17 mouse cellular contexts compared by ENCODE assay signal in genomic region chr1:186224231-186224630, GRCm38 (mm10).
DNase-seq lines count a peak whose midpoint lies in the region; ATAC-seq and TF ChIP-seq lines count a peak whose summit lies in the region.
"Had no signal": no experiment of that assay in that cellular context is flagged by ENCODE, and none has a peak within 500 bp of the region (broad histone marks: within the 10 kb centered on the region; RNA-seq: fewer than 3 reads in every experiment).

No protein-coding gene starts in this region.

- H3K9me3 ChIP-seq in hindbrain, embryonic 12.5 days (replicated peaks): no peaks in the 10 kb centered on the region
- no peaks in the 10 kb centered on the region for H3K9me3 ChIP-seq in hindbrain, embryonic 16.5 days (ENCODE audit: control insufficient read depth, low read length)
- H3K9me3 ChIP-seq in lung, embryonic 16.5 days (ENCODE audit: control insufficient read depth, low read length): 0 out of 2 replicates have a peak, but pooled peaks cover 3% of the 10 kb centered on the region
- H3K9me3 ChIP-seq in stomach, embryonic 16.5 days (replicated peaks; ENCODE audit: control insufficient read depth, low read length): no peaks in the 10 kb centered on the region
- H3K9me3 ChIP-seq: neural tube, embryonic 12.5 days had no signal

- H3K36me3 ChIP-seq in hindbrain, embryonic 12.5 days: no peaks in the 10 kb centered on the region
- no peaks in the 10 kb centered on the region for H3K36me3 ChIP-seq in hindbrain, embryonic 16.5 days (ENCODE audit: control insufficient read depth, insufficient read depth, low read length)
- H3K36me3 ChIP-seq in lung, embryonic 16.5 days (ENCODE audit: control insufficient read depth, insufficient read depth, low read length): no peaks in the 10 kb centered on the region
- H3K36me3 ChIP-seq in stomach, embryonic 16.5 days (ENCODE audit: control insufficient read depth, insufficient read depth, low read length): no peaks in the 10 kb centered on the region
- H3K36me3 ChIP-seq: neural tube, embryonic 12.5 days had no signal

- no peak overlapping the region for H3K4me2 ChIP-seq in hindbrain, embryonic 12.5 days (replicated peaks)
- H3K4me2 ChIP-seq in hindbrain, embryonic 16.5 days (ENCODE audit: low read length): no peak overlapping the region
- H3K4me2 ChIP-seq in lung, embryonic 16.5 days (ENCODE audit: low read depth, low read length): no peak overlapping the region
- H3K4me2 ChIP-seq in stomach, embryonic 16.5 days (ENCODE audit: low read depth, low read length): no peak overlapping the region
- H3K4me2 ChIP-seq: neural tube, embryonic 12.5 days had no signal

- no peak overlapping the region for H3K9ac ChIP-seq in hindbrain, embryonic 12.5 days
- no peak overlapping the region for H3K9ac ChIP-seq in hindbrain, embryonic 16.5 days (ENCODE audit: low read depth, low read length)
- H3K9ac ChIP-seq in lung, embryonic 16.5 days (ENCODE audit: low read length): no peak overlapping the region
- no peak overlapping the region for H3K9ac ChIP-seq in stomach, embryonic 16.5 days (ENCODE audit: low read length)
- H3K9ac ChIP-seq: liver, postnatal 0 days; neural tube, embryonic 12.5 days had no signal

- 61% methylated on average over 5 of the region's 5 CpGs for whole genome bisulfite sequencing in hindbrain, embryonic 12.5 days
- WGBS in hindbrain, embryonic 16.5 days: 66% methylated on average over 5 of the region's 5 CpGs
- WGBS in lung, embryonic 16.5 days: 17% methylated on average over 5 of the region's 5 CpGs
- 40% methylated on average over 5 of the region's 5 CpGs for WGBS in lung, adult 2 months
- WGBS in stomach, embryonic 16.5 days: 45% methylated on average over 5 of the region's 5 CpGs

- no peak for TF ChIP-seq POLR2A in lung, adult 2 months (IDR thresholded peaks at IDR 0.05; ENCODE audit: borderline replicate concordance, extremely low read depth, low read depth, low read length)

- ATAC-seq in hindbrain, embryonic 12.5 days (ENCODE audit: low FRiP score): no peak
- no peak for ATAC-seq in hindbrain, embryonic 16.5 days
- ATAC-seq in lung, embryonic 16.5 days (ENCODE audit: low read depth): no peak
- no peak for ATAC-seq in stomach, embryonic 16.5 days (ENCODE audit: insufficient read depth, low FRiP score)
- ATAC-seq: inflammation-experienced regulatory T-cells, adult 6 months; liver, postnatal 0 days had no signal

- peak overlapping the region; percentile 14; the same call in 1 of the 2 replicates for H3K27ac ChIP-seq in hindbrain, embryonic 12.5 days
- no peak overlapping the region for H3K27ac ChIP-seq in hindbrain, embryonic 16.5 days (ENCODE audit: low read depth, low read length)
- H3K27ac ChIP-seq in lung, embryonic 16.5 days (ENCODE audit: low read length): peak overlapping the region; percentile 39
- H3K27ac ChIP-seq in stomach, embryonic 16.5 days (ENCODE audit: low read length): peak overlapping the region; percentile 29
- H3K27ac ChIP-seq: neural tube, embryonic 12.5 days had no signal

- 0 out of 2 replicates have a peak, but pooled peaks cover 2% of the 10 kb centered on the region for H3K4me1 ChIP-seq in hindbrain, embryonic 12.5 days
- no peaks in the 10 kb centered on the region; the same call in 1 of the 2 replicates for H3K4me1 ChIP-seq in hindbrain, embryonic 16.5 days (ENCODE audit: control insufficient read depth, insufficient read depth, low read depth, low read length)
- peaks cover 12% of the 10 kb centered on the region for H3K4me1 ChIP-seq in lung, embryonic 16.5 days (replicated peaks; ENCODE audit: control insufficient read depth, insufficient read depth, low read length)
- peaks cover 3% of the 10 kb centered on the region for H3K4me1 ChIP-seq in lung, adult 2 months (ENCODE audit: control insufficient read depth, insufficient read depth, low read length)
- peaks cover 10% of the 10 kb centered on the region for H3K4me1 ChIP-seq in stomach, embryonic 16.5 days (ENCODE audit: control insufficient read depth, insufficient read depth, low read length)

- TF ChIP-seq CTCF in lung, adult 2 months (IDR thresholded peaks at IDR 0.05; ENCODE audit: insufficient read depth, low read length): no peak

- DNase-seq in embryo, embryonic 10 days (ENCODE audit: low spot score): peak; percentile 26
- no peak for DNase-seq in embryo, embryonic 11 days
- DNase-seq in lung, adult 2 months: no peak
- no peak for DNase-seq in thymus, postnatal 0 days (ENCODE audit: low spot score)
- DNase-seq: adrenal gland, postnatal 14 days; cerebellum, adult 2 months; gastrocnemius, postnatal 25 days; heart, postnatal 14 days; liver, postnatal 0 days; right cerebral cortex, postnatal 4 days had no signal

- H3K27me3 ChIP-seq in hindbrain, embryonic 12.5 days: no peaks in the 10 kb centered on the region
- no peaks in the 10 kb centered on the region for H3K27me3 ChIP-seq in hindbrain, embryonic 16.5 days (replicated peaks; ENCODE audit: control insufficient read depth, insufficient read depth, low read length)
- no peaks in the 10 kb centered on the region for H3K27me3 ChIP-seq in lung, embryonic 16.5 days (ENCODE audit: control insufficient read depth, insufficient read depth, low read depth, low read length)
- H3K27me3 ChIP-seq in stomach, embryonic 16.5 days (ENCODE audit: control insufficient read depth, insufficient read depth, low read length): no peaks in the 10 kb centered on the region
- H3K27me3 ChIP-seq: CH12.LX; neural tube, embryonic 12.5 days had no signal

- H3K4me3 ChIP-seq in hindbrain, embryonic 12.5 days: no peak overlapping the region
- no peak overlapping the region for H3K4me3 ChIP-seq in hindbrain, embryonic 16.5 days (ENCODE audit: low read length)
- no peak overlapping the region for H3K4me3 ChIP-seq in lung, embryonic 16.5 days (ENCODE audit: low read length)
- H3K4me3 ChIP-seq in lung, adult 2 months (replicated peaks; ENCODE audit: extremely low read depth, low read depth, low read length): no peak overlapping the region
- no peak overlapping the region for H3K4me3 ChIP-seq in stomach, embryonic 16.5 days (replicated peaks; ENCODE audit: low read length)
- H3K4me3 ChIP-seq: neural tube, embryonic 12.5 days had no signal
